Mouse (Mus musculus): ENCODE measurements at regions not wholly inside any gene's neighbourhood (a gene's known extent, or its start where the extent isn't known, plus 50 kb on each side); places are given as distances from the start of the nearest gene placed in this dataset.
"Not testable (repeated sequence)": the region's sequence is repeated elsewhere in the genome, so short reads cannot be mapped to it uniquely, and the experiment has no call there.

- DNase-seq (ENCODE audit: low spot score) (no peak), ATAC-seq (ENCODE audit: low FRiP score) (no peak)
- no peaks in the 10 kb centered on the region for H3K4me1 ChIP-seq (replicated peaks; ENCODE audit: control insufficient read depth, insufficient read depth, low read length)
- no peaks in the 10 kb centered on the region for H3K27me3 ChIP-seq (ENCODE audit: control insufficient read depth, insufficient read depth, low read length)
- no peaks in the 10 kb centered on the region for H3K9me3 ChIP-seq (ENCODE audit: control insufficient read depth, low read length)
- WGBS = 84% methylated on average over 4 of the region's 4 CpGs
- no peak overlapping the region for H3K27ac ChIP-seq (ENCODE audit: low read depth, low read length)
- no peak overlapping the region for H3K9ac ChIP-seq (ENCODE audit: low read depth, low read length)
- H3K4me2 ChIP-seq (replicated peaks; ENCODE audit: low read depth, low read length) = no peak overlapping the region
- no peaks in the 10 kb centered on the region for H3K36me3 ChIP-seq (ENCODE audit: control insufficient read depth, insufficient read depth, low read length)
- no peak overlapping the region for H3K4me3 ChIP-seq (ENCODE audit: low read depth, low read length)
Observed at GRCm38 (mm10) chr19:59516957-59517356, 58.8 kb downstream of the Emx2 start.

- no peak overlapping the region for H3K27ac ChIP-seq (ENCODE audit: low read depth, low read length)
- DNase-seq (ENCODE audit: low spot score) = no peak
- no peak overlapping the region for H3K4me2 ChIP-seq (replicated peaks; ENCODE audit: low read depth, low read length)
- no peaks in the 10 kb centered on the region for H3K4me1 ChIP-seq (replicated peaks; ENCODE audit: control insufficient read depth, insufficient read depth, low read length)
- ATAC-seq (ENCODE audit: low FRiP score) = no peak
- H3K9ac ChIP-seq (ENCODE audit: low read depth, low read length) = no peak overlapping the region
- 80% methylated on average over 3 of the region's 3 CpGs for WGBS
- H3K4me3 ChIP-seq (ENCODE audit: low read depth, low read length) = no peak overlapping the region
- no peaks in the 10 kb centered on the region for H3K36me3 ChIP-seq (ENCODE audit: control insufficient read depth, insufficient read depth, low read length)
- no peaks in the 10 kb centered on the region for H3K27me3 ChIP-seq (ENCODE audit: control insufficient read depth, insufficient read depth, low read length)
- H3K9me3 ChIP-seq (ENCODE audit: control insufficient read depth, low read length) = no peaks in the 10 kb centered on the region
Observed at GRCm38 (mm10) chr19:59519156-59519555, 61.0 kb downstream of the Emx2 start.

GRCm38 (mm10) chr19:59522176-59522575 lies 64.0 kb downstream of the Emx2 start:
- WGBS = 72% methylated on average over 11 of the region's 11 CpGs
- ATAC-seq (ENCODE audit: low FRiP score) = no peak

GRCm38 (mm10) chr19:59523356-59523755 lies 65.2 kb downstream of the Emx2 start:
- no peak for DNase-seq (ENCODE audit: low spot score)
- no peak overlapping the region for H3K4me2 ChIP-seq (replicated peaks; ENCODE audit: low read depth, low read length)
- no peaks in the 10 kb centered on the region for H3K36me3 ChIP-seq (ENCODE audit: control insufficient read depth, insufficient read depth, low read length)
- H3K9ac ChIP-seq (ENCODE audit: low read depth, low read length) = no peak overlapping the region
- no peaks in the 10 kb centered on the region for H3K4me1 ChIP-seq (replicated peaks; ENCODE audit: control insufficient read depth, insufficient read depth, low read length)
- no peaks in the 10 kb centered on the region for H3K27me3 ChIP-seq (ENCODE audit: control insufficient read depth, insufficient read depth, low read length)
- no peak for ATAC-seq (ENCODE audit: low FRiP score)
- no peak overlapping the region for H3K4me3 ChIP-seq (ENCODE audit: low read depth, low read length)
- no peaks in the 10 kb centered on the region for H3K9me3 ChIP-seq (ENCODE audit: control insufficient read depth, low read length)
- H3K27ac ChIP-seq (ENCODE audit: low read depth, low read length) = no peak overlapping the region
- 85% methylated on average over 10 of the region's 10 CpGs for WGBS

More at GRCm38 (mm10) chr19:59522176-59522575, 64.0 kb downstream of the Emx2 start:
- H3K36me3 ChIP-seq (ENCODE audit: control insufficient read depth, insufficient read depth, low read length) = no peaks in the 10 kb centered on the region
- H3K9ac ChIP-seq (ENCODE audit: low read depth, low read length) = no peak overlapping the region
- H3K4me1 ChIP-seq (replicated peaks; ENCODE audit: control insufficient read depth, insufficient read depth, low read length) = no peaks in the 10 kb centered on the region
- H3K9me3 ChIP-seq (ENCODE audit: control insufficient read depth, low read length) = no peaks in the 10 kb centered on the region
- no peaks in the 10 kb centered on the region for H3K27me3 ChIP-seq (ENCODE audit: control insufficient read depth, insufficient read depth, low read length)
- H3K4me2 ChIP-seq (replicated peaks; ENCODE audit: low read depth, low read length) = no peak overlapping the region
- H3K4me3 ChIP-seq (ENCODE audit: low read depth, low read length) = no peak overlapping the region
- no peak for DNase-seq (ENCODE audit: low spot score)
- no peak overlapping the region for H3K27ac ChIP-seq (ENCODE audit: low read depth, low read length)

GRCm38 (mm10) chr19:59564101-59564500 lies 105.9 kb downstream of the Emx2 start:
- Histone ChIP-seq H3K27me3 (ENCODE audit: control insufficient read depth, insufficient read depth, low read length) (no peaks in the 10 kb centered on the region), H3K4me3 (ENCODE audit: low read depth, low read length) (no peak overlapping the region), H3K4me2 (replicated peaks; ENCODE audit: low read depth, low read length) (no peak overlapping the region), H3K27ac (ENCODE audit: low read depth, low read length) (no peak overlapping the region), H3K4me1 (replicated peaks; ENCODE audit: control insufficient read depth, insufficient read depth, low read length) (no peaks in the 10 kb centered on the region), H3K9me3 (ENCODE audit: control insufficient read depth, low read length) (no peaks in the 10 kb centered on the region), H3K9ac (ENCODE audit: low read depth, low read length) (no peak overlapping the region), H3K36me3 (ENCODE audit: control insufficient read depth, insufficient read depth, low read length) (no peaks in the 10 kb centered on the region)
- ATAC-seq (ENCODE audit: low FRiP score) (no peak), DNase-seq (ENCODE audit: low spot score) (no peak)
- 81% methylated on average over 4 of the region's 4 CpGs for WGBS

GRCm38 (mm10) chr19:59568907-59569306 lies 110.7 kb downstream of the Emx2 start:
- no peak for ATAC-seq (ENCODE audit: low FRiP score)
- no peak for DNase-seq (ENCODE audit: low spot score)
- no peak overlapping the region for H3K27ac ChIP-seq (ENCODE audit: low read depth, low read length)

GRCm38 (mm10) chr19:59569590-59569989 lies 111.4 kb downstream of the Emx2 start:
- H3K36me3 ChIP-seq (ENCODE audit: control insufficient read depth, insufficient read depth, low read length); H3K4me2 ChIP-seq (replicated peaks; ENCODE audit: low read depth, low read length); H3K27ac ChIP-seq (ENCODE audit: low read depth, low read length); H3K4me1 ChIP-seq (replicated peaks; ENCODE audit: control insufficient read depth, insufficient read depth, low read length); H3K4me3 ChIP-seq (ENCODE audit: low read depth, low read length); ATAC-seq (ENCODE audit: low FRiP score); H3K9me3 ChIP-seq (ENCODE audit: control insufficient read depth, low read length); H3K9ac ChIP-seq (ENCODE audit: low read depth, low read length); DNase-seq (ENCODE audit: low spot score); H3K27me3 ChIP-seq (ENCODE audit: control insufficient read depth, insufficient read depth, low read length): not testable (repeated sequence)
- 90% methylated on average over 2 of the region's 2 CpGs for WGBS

More at GRCm38 (mm10) chr19:59568907-59569306, 110.7 kb downstream of the Emx2 start:
- Histone ChIP-seq H3K4me1 (replicated peaks; ENCODE audit: control insufficient read depth, insufficient read depth, low read length) (no peaks in the 10 kb centered on the region), H3K9ac (ENCODE audit: low read depth, low read length) (no peak overlapping the region), H3K9me3 (ENCODE audit: control insufficient read depth, low read length) (no peaks in the 10 kb centered on the region), H3K4me3 (ENCODE audit: low read depth, low read length) (no peak overlapping the region), H3K27me3 (ENCODE audit: control insufficient read depth, insufficient read depth, low read length) (no peaks in the 10 kb centered on the region), H3K36me3 (ENCODE audit: control insufficient read depth, insufficient read depth, low read length) (no peaks in the 10 kb centered on the region), H3K4me2 (replicated peaks; ENCODE audit: low read depth, low read length) (no peak overlapping the region)

GRCm38 (mm10) chr19:59574346-59574745 lies 116.2 kb downstream of the Emx2 start:
- ATAC-seq (ENCODE audit: low FRiP score) (no peak), DNase-seq (ENCODE audit: low spot score) (no peak)
- no peak overlapping the region for H3K4me2 ChIP-seq (replicated peaks; ENCODE audit: low read depth, low read length)

GRCm38 (mm10) chr19:59577886-59578285 lies 119.7 kb downstream of the Emx2 start:
- Histone ChIP-seq H3K4me1 (replicated peaks; ENCODE audit: control insufficient read depth, insufficient read depth, low read length) (no peaks in the 10 kb centered on the region), H3K9me3 (ENCODE audit: control insufficient read depth, low read length) (no peaks in the 10 kb centered on the region), H3K9ac (ENCODE audit: low read depth, low read length) (no peak overlapping the region), H3K4me2 (replicated peaks; ENCODE audit: low read depth, low read length) (no peak overlapping the region), H3K27ac (ENCODE audit: low read depth, low read length) (no peak overlapping the region), H3K36me3 (ENCODE audit: control insufficient read depth, insufficient read depth, low read length) (no peaks in the 10 kb centered on the region), H3K27me3 (ENCODE audit: control insufficient read depth, insufficient read depth, low read length) (peaks cover 3% of the 10 kb centered on the region; the same call in 1 of the 2 replicates), H3K4me3 (ENCODE audit: low read depth, low read length) (no peak overlapping the region)
- ATAC-seq (ENCODE audit: low FRiP score) (no peak), DNase-seq (ENCODE audit: low spot score) (no peak)
- 82% methylated on average over 9 of the region's 9 CpGs for WGBS

More at GRCm38 (mm10) chr19:59574346-59574745, 116.2 kb downstream of the Emx2 start:
- H3K9ac ChIP-seq (ENCODE audit: low read depth, low read length) = no peak overlapping the region
- no peaks in the 10 kb centered on the region for H3K27me3 ChIP-seq (ENCODE audit: control insufficient read depth, insufficient read depth, low read length)
- no peaks in the 10 kb centered on the region for H3K4me1 ChIP-seq (replicated peaks; ENCODE audit: control insufficient read depth, insufficient read depth, low read length)
- H3K36me3 ChIP-seq (ENCODE audit: control insufficient read depth, insufficient read depth, low read length) = no peaks in the 10 kb centered on the region
- no peak overlapping the region for H3K4me3 ChIP-seq (ENCODE audit: low read depth, low read length)
- WGBS = 83% methylated on average over 3 of the region's 3 CpGs
- H3K9me3 ChIP-seq (ENCODE audit: control insufficient read depth, low read length) = no peaks in the 10 kb centered on the region
- no peak overlapping the region for H3K27ac ChIP-seq (ENCODE audit: low read depth, low read length)

All from hindbrain, embryonic 11.5 days (tissue).